4 mouse cellular contexts compared by ENCODE assay signal in genomic region chr9:65220398-65220797, GRCm38 (mm10). TPM values are rescaled to one million over a fixed set of nuclear protein-coding genes. Genes with fewer than 3 reads are reported as not detected.
"Had no signal": no experiment of that assay in that cellular context is flagged by ENCODE, and none has a peak within 500 bp of the region (broad histone marks: within the 10 kb centered on the region; RNA-seq: fewer than 3 reads in every experiment).

No protein-coding gene starts in this region.

RNA-seq across cellular contexts. Expression of gene Cilp, which starts 44.6 kb away (rescaled TPM):
- total RNA-seq: layer of hippocampus, adult 18-20 months; layer of hippocampus, postnatal 25 days; left cerebral cortex, adult 18-20 months; left cerebral cortex, postnatal 36 days had no signal
